Mouse (Mus musculus) heart, postnatal 0 days (tissue): Measurements from ENCODE around the gene Ogdh. TPM values are rescaled to one million over a fixed set of nuclear protein-coding genes. Genes with fewer than 3 reads are reported as not detected.

ENCODE experiments used
- ATAC-seq: fragments of 200-750 bp; cut with Nextera tagmentation; 2 replicates; pipeline ENCODE4 v1.8.0; 2017; ENCODE audit warnings: low read depth, moderate number of reproducible peaks, moderate library complexity; ENCODE audit not compliant: insufficient read depth
- DNase-seq: peaks from one replicate; pipeline ENCODE4 v3.0.0-alpha.2; 2016; ENCODE audit warnings: low spot score
- H3K27ac ChIP-seq: fragments of 300-500 bp; sonication (generic); 2 replicates; pipeline ENCODE4 v1.5.1; 2014; ENCODE audit warnings: low read depth, mild to moderate bottlenecking
- H3K27me3 ChIP-seq: fragments of 300-500 bp; sonication (generic); 2 replicates; pipeline ENCODE4 v1.6.1; 2014; ENCODE audit warnings: low read length, mixed read lengths; ENCODE audit not compliant: control insufficient read depth, insufficient read depth
- H3K36me3 ChIP-seq: fragments of 300-500 bp; sonication (generic); replicated peaks from 2 replicates; pipeline ENCODE4 v1.6.1; 2014; ENCODE audit warnings: low read length, mixed read lengths; ENCODE audit not compliant: control insufficient read depth, insufficient read depth
- H3K4me1 ChIP-seq: fragments of 300-500 bp; sonication (generic); 2 replicates; pipeline ENCODE4 v1.6.1; 2014; ENCODE audit warnings: antibody characterized with exemption; ENCODE audit not compliant: control insufficient read depth, insufficient read depth
- H3K4me2 ChIP-seq: fragments of 300-500 bp; sonication (generic); 2 replicates; pipeline ENCODE4 v1.6.1; 2014; ENCODE audit warnings: low read depth, mild to moderate bottlenecking, low read length, moderate library complexity
- H3K4me3 ChIP-seq: fragments of 300-500 bp; sonication (generic); 2 replicates; pipeline ENCODE4 v1.5.1; 2014; ENCODE audit warnings: low read depth, low read length
- H3K9ac ChIP-seq: fragments of 300-500 bp; sonication (generic); replicated peaks from 2 replicates; pipeline ENCODE4 v1.6.1; 2014; ENCODE audit warnings: low read depth, low read length, mixed read lengths
- H3K9me3 ChIP-seq: fragments of 300-500 bp; sonication (generic); replicated peaks from 2 replicates; pipeline ENCODE4 v1.6.1; 2016; ENCODE audit warnings: low read length; ENCODE audit not compliant: control insufficient read depth
- CTCF ChIP-seq: IDR thresholded peaks from 2 replicates; pipeline ENCODE4 v1.5.1; 2016; ENCODE audit warnings: antibody characterized with exemption, control low read depth, low read depth
- EP300 ChIP-seq: IDR thresholded peaks from 2 replicates; pipeline ENCODE4 v1.6.1; 2016; ENCODE audit warnings: antibody characterized with exemption, low read depth
- WGBS: fragments of 180-500 bp; shearing (Covaris S2); extraction: QIAGEN DNeasy Blood & Tissue Kit; methylation state at CpG from one replicate; pipeline ENCODE4 v1.1.7; 2014; 5-methylcytosine and 5-hydroxymethylcytosine counted together
- polyA plus RNA-seq: library from polyadenylated mRNA; unstranded; fragments of >200 nt; fragmentation: Nextera tagmentation; extraction: Ambion mirVana; gene quantifications from 2 replicates; pipeline ENCODE4 v1.2.1, GENCODE M21; 2015
- total RNA-seq: library from RNA; depleted of rRNA; stranded (reverse); fragments of >200 nt; gene quantifications from 2 replicates; pipeline ENCODE4 v1.2.3, GENCODE M21; 2014; ENCODE audit warnings: low replicate concordance

Ogdh gene
- total and polyA plus RNA-seq, 2 experiments from 2014 or later = 338 to 412 TPM

DNA sequence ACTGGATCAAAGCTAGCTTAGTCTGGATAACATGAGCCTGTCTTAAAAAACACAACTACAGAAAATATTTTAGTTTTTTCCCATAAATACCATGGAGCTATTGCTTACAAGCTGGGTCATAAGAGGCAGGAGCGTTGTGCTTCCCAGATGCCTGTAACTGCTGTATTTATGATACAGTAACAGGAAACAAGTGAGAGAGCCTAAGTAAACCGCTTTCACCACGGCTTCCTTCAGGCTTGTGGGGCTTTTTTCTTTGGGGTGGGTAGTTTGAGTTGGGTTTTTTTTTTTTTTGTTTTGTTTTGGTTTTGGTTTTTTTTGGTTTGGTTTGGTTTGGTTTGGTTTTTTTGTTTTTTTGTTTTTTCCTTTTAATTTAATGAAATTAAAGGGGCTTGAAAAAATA lies 41.2 kb downstream of the Ogdh start:
- ATAC-seq (no peak), DNase-seq (no peak)
- 90% methylated on average over 3 of the region's 3 CpGs for whole genome bisulfite sequencing
- Histone ChIP-seq H3K4me2 (no peak overlapping the region), H3K36me3 (peaks cover 62% of the 10 kb centered on the region), H3K9me3 (no peaks in the 10 kb centered on the region), H3K27ac (no peak overlapping the region), H3K4me1 (no peaks in the 10 kb centered on the region), H3K9ac (no peak overlapping the region), H3K27me3 (no peaks in the 10 kb centered on the region), H3K4me3 (no peak overlapping the region)
- TF ChIP-seq CTCF = no peak
- TF ChIP-seq EP300 = no peak

DNA sequence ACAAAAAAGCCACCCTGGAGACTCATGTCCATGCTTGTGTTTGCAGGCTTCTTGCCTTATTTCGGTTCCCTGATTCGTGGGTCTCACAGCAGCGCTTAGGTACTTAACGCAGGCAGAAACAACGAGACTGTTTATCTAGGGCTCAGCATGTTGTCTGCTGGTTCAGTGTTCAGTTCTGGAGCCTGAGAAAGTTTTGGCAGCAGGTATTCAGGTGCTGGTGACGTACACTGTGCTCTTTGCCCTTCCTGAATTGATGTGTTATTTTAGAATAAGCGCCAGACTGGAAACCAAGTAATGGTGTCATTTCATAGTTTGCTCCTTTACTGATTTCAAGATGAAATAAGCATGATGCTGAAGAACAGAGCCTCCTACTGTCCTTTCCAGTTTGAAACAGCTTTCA lies 42.0 kb downstream of the Ogdh start:
- H3K4me3 ChIP-seq = no peak overlapping the region
- no peak for DNase-seq
- H3K27me3 ChIP-seq = no peaks in the 10 kb centered on the region
- no peaks in the 10 kb centered on the region for H3K4me1 ChIP-seq
- WGBS = 92% methylated on average over 7 of the region's 7 CpGs
- no peak for ATAC-seq
- H3K9ac ChIP-seq = no peak overlapping the region
- no peak overlapping the region for H3K27ac ChIP-seq
- H3K4me2 ChIP-seq = no peak overlapping the region
- TF ChIP-seq EP300 (no peak), CTCF (no peak)
- H3K9me3 ChIP-seq = no peaks in the 10 kb centered on the region
- H3K36me3 ChIP-seq = peaks cover 68% of the 10 kb centered on the region

DNA sequence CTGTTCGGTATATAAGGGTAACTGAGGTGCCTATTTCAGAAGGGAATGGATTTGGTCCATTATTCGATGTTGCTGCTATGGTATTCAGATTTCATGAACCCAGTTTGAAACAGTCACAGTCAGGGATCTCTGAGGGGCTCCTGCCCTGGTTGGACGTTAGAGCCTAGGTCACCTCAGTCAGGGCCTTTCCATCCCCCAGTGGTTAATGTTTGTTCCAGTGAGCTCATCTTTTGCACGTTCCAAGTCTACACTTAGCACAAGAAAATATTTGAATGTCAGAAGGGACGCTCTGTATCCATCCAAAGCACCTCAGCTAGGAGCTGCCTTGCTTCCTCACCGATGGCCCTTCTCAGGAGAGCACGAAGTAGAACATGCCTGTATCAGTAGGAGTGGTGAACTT lies 43.9 kb downstream of the Ogdh start:
- no peak overlapping the region for H3K27ac ChIP-seq
- DNase-seq (no peak), ATAC-seq (no peak)
- no peaks in the 10 kb centered on the region for H3K27me3 ChIP-seq
- H3K36me3 ChIP-seq = peaks cover 73% of the 10 kb centered on the region
- no peak overlapping the region for H3K9ac ChIP-seq
- H3K4me1 ChIP-seq = no peaks in the 10 kb centered on the region
- H3K4me2 ChIP-seq = no peak overlapping the region
- H3K4me3 ChIP-seq = no peak overlapping the region
- WGBS = 90% methylated on average over 7 of the region's 7 CpGs
- TF ChIP-seq EP300 (no peak), CTCF (no peak)
- no peaks in the 10 kb centered on the region for H3K9me3 ChIP-seq

DNA sequence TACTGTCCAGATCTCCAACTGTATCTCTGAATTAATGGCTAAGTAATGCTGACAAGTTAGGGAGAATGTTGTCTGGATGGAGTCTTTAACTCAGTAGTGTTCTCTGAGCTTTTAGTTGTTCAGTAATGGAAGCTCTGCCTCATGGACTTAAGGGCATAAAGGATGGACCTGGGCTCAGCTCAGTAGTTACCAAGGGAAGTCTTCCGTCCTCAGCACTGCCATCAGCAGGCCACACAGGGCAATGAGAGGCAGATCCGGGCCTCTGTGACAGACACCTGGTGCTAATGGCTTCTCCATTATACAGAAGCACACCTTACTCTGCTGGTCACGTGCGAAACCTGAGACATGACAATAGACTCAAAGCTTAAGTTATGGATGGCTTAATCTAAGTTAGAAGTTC lies 45.3 kb downstream of the Ogdh start:
- H3K27ac ChIP-seq = no peak overlapping the region
- no peak for DNase-seq
- no peaks in the 10 kb centered on the region for H3K4me1 ChIP-seq
- no peaks in the 10 kb centered on the region for H3K9me3 ChIP-seq
- 82% methylated on average over 4 of the region's 4 CpGs for WGBS
- no peak overlapping the region for H3K4me3 ChIP-seq
- ATAC-seq = no peak
- peaks cover 76% of the 10 kb centered on the region for H3K36me3 ChIP-seq
- no peak overlapping the region for H3K9ac ChIP-seq
- no peaks in the 10 kb centered on the region for H3K27me3 ChIP-seq
- TF ChIP-seq EP300 (no peak), CTCF (no peak)
- H3K4me2 ChIP-seq = no peak overlapping the region

DNA sequence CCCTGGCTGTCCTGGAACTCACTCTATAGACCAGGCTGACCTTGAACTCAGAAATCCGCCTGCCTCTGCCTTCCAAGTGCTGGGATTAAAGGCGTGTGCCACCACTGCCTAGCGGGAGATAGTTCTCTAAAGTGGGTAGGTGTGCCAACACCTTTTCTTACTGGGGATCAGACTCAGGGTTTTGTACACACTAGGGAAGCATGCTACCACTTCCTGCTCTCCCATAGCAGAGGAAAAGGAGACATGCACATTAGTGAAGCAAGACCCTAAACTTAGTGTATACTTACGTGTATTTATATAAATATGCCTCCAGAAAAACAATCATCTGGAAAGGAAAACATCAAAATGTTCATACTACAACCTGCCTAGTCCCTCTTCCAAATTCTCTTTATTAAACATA lies 54.5 kb downstream of the Ogdh start:
- Histone ChIP-seq H3K27ac (no peak overlapping the region), H3K4me3 (no peak overlapping the region), H3K4me2 (no peak overlapping the region), H3K9me3 (no peaks in the 10 kb centered on the region), H3K4me1 (no peaks in the 10 kb centered on the region), H3K9ac (no peak overlapping the region), H3K27me3 (no peaks in the 10 kb centered on the region), H3K36me3 (peaks cover 97% of the 10 kb centered on the region)
- ATAC-seq (no peak), DNase-seq (no peak)
- 91% methylated on average over 4 of the region's 4 CpGs for WGBS
- TF ChIP-seq EP300 (no peak), CTCF (no peak)

DNA sequence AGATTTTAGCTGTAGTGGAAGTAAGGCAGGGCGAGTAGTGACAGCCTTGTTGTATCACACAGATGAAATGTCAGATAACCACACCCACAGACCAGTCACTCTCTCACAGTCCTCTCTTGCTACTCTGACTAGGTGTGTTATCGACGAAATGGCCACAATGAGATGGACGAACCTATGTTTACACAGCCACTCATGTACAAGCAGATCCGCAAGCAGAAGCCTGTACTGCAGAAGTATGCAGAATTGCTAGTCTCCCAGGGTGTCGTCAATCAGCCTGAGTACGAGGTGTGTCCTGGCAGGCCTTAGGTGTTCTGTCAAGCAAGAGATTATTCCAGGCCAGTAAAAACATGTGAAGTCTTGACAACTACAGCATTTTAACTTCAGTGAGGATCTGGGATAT lies 55.5 kb downstream of the Ogdh start:
- TF ChIP-seq CTCF = no peak
- TF ChIP-seq EP300 = no peak
- ATAC-seq (no peak), DNase-seq (no peak)
- Histone ChIP-seq H3K27me3 (no peaks in the 10 kb centered on the region), H3K9me3 (no peaks in the 10 kb centered on the region), H3K36me3 (peaks cover 93% of the 10 kb centered on the region), H3K27ac (no peak overlapping the region), H3K4me1 (no peaks in the 10 kb centered on the region), H3K4me3 (no peak overlapping the region), H3K4me2 (no peak overlapping the region), H3K9ac (no peak overlapping the region)
- 81% methylated on average over 7 of the region's 7 CpGs for WGBS
